Mouse (Mus musculus) kidney, embryonic 16.5 days (tissue): ENCODE results near the gene Ctss. TPM values are rescaled to one million over a fixed set of nuclear protein-coding genes. Genes with fewer than 3 reads are reported as not detected.

Experiments
- ATAC-seq: fragments of 200-750 bp; cut with Nextera tagmentation; 2 replicates; pipeline ENCODE4 v1.8.0; 2017; ENCODE audit warnings: moderate TSS enrichment; ENCODE audit not compliant: low FRiP score, low TSS enrichment
- H3K27ac ChIP-seq: fragments of 300-500 bp; sonication (generic); 2 replicates; pipeline ENCODE4 v1.5.1; 2014; ENCODE audit warnings: low read length
- H3K27me3 ChIP-seq: fragments of 300-500 bp; sonication (generic); 2 replicates; pipeline ENCODE4 v1.6.1; 2014; ENCODE audit warnings: low read length, control low read depth, mixed read lengths; ENCODE audit not compliant: insufficient read depth
- H3K36me3 ChIP-seq: fragments of 300-500 bp; sonication (generic); 2 replicates; pipeline ENCODE4 v1.6.1; 2014; ENCODE audit warnings: low read length, control low read depth, mixed read lengths; ENCODE audit not compliant: insufficient read depth
- H3K4me1 ChIP-seq: fragments of 300-500 bp; sonication (generic); 2 replicates; pipeline ENCODE4 v1.6.1; 2014; ENCODE audit warnings: low read length, control low read depth, mixed read lengths; ENCODE audit not compliant: insufficient read depth
- H3K4me2 ChIP-seq: fragments of 300-500 bp; sonication (generic); replicated peaks from 2 replicates; pipeline ENCODE4 v1.6.1; 2014; ENCODE audit warnings: low read depth, low read length
- H3K4me3 ChIP-seq: fragments of 300-500 bp; sonication (generic); 2 replicates; pipeline ENCODE4 v1.5.1; 2014; ENCODE audit warnings: mild to moderate bottlenecking, low read length
- H3K9ac ChIP-seq: fragments of 300-500 bp; sonication (generic); replicated peaks from 2 replicates; pipeline ENCODE4 v1.6.1; 2014; ENCODE audit warnings: low read length
- H3K9me3 ChIP-seq: fragments of 300-500 bp; sonication (generic); 2 replicates; pipeline ENCODE4 v1.6.1; 2016; ENCODE audit warnings: low read length, control low read depth
- WGBS: fragments of 180-500 bp; shearing (Covaris S2); extraction: QIAGEN DNeasy Blood & Tissue Kit; methylation state at CpG from one replicate; pipeline ENCODE4 v1.1.7; 2014; 5-methylcytosine and 5-hydroxymethylcytosine counted together
- polyA plus RNA-seq: library from polyadenylated mRNA; unstranded; fragments of >200 nt; fragmentation: Nextera tagmentation; extraction: Ambion mirVana; gene quantifications from 2 replicates; pipeline ENCODE4 v1.2.1, GENCODE M21; 2015

Gene Ctss
- polyA plus RNA-seq, 1 experiment from 2014 or later: 12.1 TPM

DNA sequence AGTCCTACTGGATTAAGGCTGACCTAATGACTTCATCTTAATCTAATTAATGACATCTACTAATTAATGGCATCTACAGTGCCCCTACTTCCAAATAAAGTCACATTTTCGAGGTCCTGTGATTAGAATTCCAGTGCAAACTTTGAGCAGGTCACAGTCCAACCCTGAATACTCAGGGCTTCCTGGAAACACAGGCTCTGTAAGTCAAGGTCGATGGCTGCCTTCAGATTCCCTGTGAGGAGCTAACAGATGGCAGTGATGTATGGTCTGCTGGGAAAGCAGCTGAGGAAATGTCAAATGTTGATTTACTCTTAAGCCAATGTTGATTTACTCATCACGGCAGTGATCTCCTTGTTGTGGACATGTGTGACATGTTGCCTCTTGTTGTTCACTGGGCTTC lies 27.4 kb downstream of the Ctss start:
- no peak overlapping the region for H3K4me2 ChIP-seq
- no peak for ATAC-seq
- no peak overlapping the region for H3K9ac ChIP-seq
- H3K27me3 ChIP-seq: no peaks in the 10 kb centered on the region
- no peaks in the 10 kb centered on the region for H3K9me3 ChIP-seq
- no peak overlapping the region for H3K4me3 ChIP-seq
- H3K4me1 ChIP-seq: no peaks in the 10 kb centered on the region
- no peaks in the 10 kb centered on the region for H3K36me3 ChIP-seq
- no peak overlapping the region for H3K27ac ChIP-seq
- 36% methylated on average over 3 of the region's 3 CpGs for WGBS

DNA sequence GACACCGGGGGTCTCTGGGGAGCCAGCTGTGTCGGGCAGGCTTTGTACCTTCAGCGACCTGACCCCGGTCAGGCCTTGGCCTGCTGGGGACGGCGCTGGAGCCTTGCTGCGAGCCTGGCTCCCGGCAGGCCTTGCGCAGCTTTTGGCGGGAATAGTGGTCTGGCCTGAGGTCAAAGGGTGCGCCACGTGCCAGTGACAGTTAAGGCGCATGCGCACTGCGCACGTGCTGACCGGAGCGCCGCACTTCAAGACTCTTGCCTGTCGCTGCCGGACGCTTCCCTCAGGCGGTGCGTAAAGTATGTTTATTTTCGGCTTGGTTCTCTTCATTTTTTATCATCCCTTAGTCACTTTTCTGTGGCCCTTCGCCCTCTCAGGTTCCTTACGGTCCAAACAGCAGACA lies 32.9 kb downstream of the Ctss start, which contains the start of gene Hormad1:
Gene Hormad1, plus strand, starts transcription at position 241 of the 400 bp plus-strand sequence.
- H3K4me3 ChIP-seq: no peak within 1 kb of the TSS
- H3K4me2 ChIP-seq: no peak within 1 kb of the TSS
- no peaks in the 10 kb centered on the region for H3K27me3 ChIP-seq
- no peak within 1 kb of the TSS for H3K9ac ChIP-seq
- no peak for ATAC-seq
- H3K27ac ChIP-seq: no peak within 1 kb of the TSS
- H3K4me1 ChIP-seq: no peaks in the 10 kb centered on the region
- H3K9me3 ChIP-seq: no peaks in the 10 kb centered on the region
- WGBS: 93% methylated on average over 27 of the region's 27 CpGs
- no peaks in the 10 kb centered on the region for H3K36me3 ChIP-seq

DNA sequence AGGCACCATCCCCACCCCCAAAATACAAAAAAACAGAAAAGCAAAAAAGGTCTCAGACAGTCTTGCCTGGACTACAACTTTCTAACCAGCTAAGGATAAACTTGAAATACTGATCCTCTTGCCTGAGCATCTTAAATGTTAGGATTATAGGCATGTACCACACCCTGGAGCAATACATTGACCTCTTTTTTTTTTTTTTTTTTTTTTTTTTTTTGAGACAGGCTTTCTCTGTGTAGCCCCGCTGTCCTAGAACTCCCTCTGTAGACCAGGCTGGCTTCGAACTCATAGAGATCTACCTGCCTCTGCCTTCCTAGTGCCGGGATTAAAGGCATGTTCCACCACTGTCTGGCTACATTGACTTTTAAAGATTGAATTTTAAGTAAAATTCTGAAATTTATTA lies 34.2 kb downstream of the Ctss start:
- WGBS: 86% methylated on average over 3 of the region's 3 CpGs

DNA sequence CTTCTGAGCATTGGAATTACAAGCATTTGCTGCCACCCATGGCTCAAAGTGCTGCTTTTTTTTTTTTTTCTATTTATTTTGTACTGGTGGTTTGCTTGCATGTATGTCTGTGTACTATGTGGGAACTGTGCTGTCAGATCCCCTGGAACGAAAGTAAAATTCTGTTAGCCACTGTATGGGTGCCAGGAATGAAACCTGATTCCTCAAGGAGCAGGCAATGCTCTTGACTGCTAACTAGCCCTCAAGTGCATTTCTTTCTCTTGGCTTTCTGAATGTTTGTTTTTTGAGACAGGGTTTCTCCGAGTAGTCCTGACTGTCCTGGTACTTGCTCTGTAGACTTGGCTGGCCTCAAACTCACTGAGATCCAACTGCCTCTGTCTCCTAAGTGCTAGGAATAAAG lies 35.2 kb downstream of the Ctss start:
- Histone ChIP-seq H3K27me3 (no peaks in the 10 kb centered on the region), H3K27ac (no peak overlapping the region), H3K4me2 (no peak overlapping the region), H3K9ac (no peak overlapping the region), H3K4me3 (no peak overlapping the region), H3K9me3 (no peaks in the 10 kb centered on the region), H3K4me1 (no peaks in the 10 kb centered on the region), H3K36me3 (no peaks in the 10 kb centered on the region)
- no peak for ATAC-seq
- 55% methylated on average over 2 of the region's 2 CpGs for WGBS

More for the DNA sequence above, 34.2 kb downstream of the Ctss start:
- no peaks in the 10 kb centered on the region for H3K9me3 ChIP-seq
- H3K4me2 ChIP-seq: no peak overlapping the region
- no peak overlapping the region for H3K9ac ChIP-seq
- H3K27ac ChIP-seq: no peak overlapping the region
- H3K36me3 ChIP-seq: no peaks in the 10 kb centered on the region
- H3K4me1 ChIP-seq: no peaks in the 10 kb centered on the region
- H3K27me3 ChIP-seq: no peaks in the 10 kb centered on the region
- no peak for ATAC-seq
- no peak overlapping the region for H3K4me3 ChIP-seq

DNA sequence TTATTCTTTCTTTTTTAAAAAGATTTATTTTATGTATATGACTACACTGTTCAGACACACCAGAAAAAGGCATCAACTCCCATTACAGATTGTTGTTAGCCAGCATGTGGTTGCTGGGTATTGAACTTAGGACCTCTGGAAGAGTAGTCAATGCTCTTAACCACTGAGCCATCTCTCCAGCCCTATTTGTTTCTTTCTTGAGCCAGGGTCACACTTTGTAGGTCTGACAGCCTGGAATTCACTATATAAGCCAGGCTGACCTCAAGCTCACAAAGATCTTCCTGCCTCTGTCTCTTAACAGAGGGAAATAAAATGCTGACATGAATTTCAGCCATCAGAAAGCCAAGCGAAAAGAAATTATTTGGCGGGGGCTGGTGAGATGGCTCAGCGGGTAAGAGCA lies 43.0 kb downstream of the Ctss start:
- ATAC-seq: no peak
- H3K9me3 ChIP-seq: no peaks in the 10 kb centered on the region
- no peak overlapping the region for H3K27ac ChIP-seq
- H3K4me3 ChIP-seq: no peak overlapping the region
- WGBS: 92% methylated on average over 3 of the region's 3 CpGs
- H3K36me3 ChIP-seq: no peaks in the 10 kb centered on the region
- H3K4me1 ChIP-seq: no peaks in the 10 kb centered on the region
- H3K9ac ChIP-seq: no peak overlapping the region
- no peak overlapping the region for H3K4me2 ChIP-seq
- no peaks in the 10 kb centered on the region for H3K27me3 ChIP-seq

DNA sequence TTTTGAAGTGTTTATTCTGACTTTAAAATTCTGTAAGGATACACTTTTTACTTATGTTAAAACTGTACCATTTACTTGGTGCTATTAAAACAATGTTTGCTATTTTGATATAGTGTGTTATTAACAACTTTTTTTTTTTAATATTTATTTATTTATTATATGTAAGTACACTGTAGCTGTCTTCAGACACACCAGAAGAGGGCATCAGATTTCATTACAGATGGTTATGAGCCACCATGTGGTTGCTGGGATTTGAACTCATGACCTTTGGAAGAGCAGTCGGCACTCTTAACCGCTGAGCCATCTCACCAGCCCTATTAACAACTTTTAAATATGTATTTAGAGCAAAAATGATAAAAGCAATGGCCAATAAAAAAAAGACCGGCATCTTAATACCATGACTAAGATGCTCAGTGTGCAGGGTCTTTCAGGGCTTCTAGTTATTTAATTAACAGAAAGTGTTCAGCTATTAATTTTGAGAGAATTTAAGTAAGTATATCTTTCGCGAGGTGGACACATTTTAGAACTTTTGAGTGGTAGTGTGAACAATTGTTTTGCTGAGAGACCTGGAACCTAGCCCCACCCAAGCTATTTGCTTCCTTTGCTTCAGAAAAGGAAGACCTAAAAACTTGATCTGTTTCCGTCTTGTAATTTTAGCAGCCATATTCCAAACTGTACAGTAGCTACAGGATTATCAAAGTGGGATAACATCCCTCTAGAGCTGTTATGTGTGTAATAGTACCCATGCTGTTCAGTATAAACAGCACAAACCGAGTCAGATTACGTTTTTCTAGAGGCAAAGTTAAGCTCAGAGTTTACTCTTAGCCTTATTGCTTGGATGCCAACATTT lies 61.4 kb downstream of the Ctss start:
- Histone ChIP-seq H3K27me3 (no peaks in the 10 kb centered on the region), H3K9me3 (no peaks in the 10 kb centered on the region), H3K4me1 (peaks cover 7% of the 10 kb centered on the region), H3K27ac (peak overlapping the region; percentile 80; the same call in 1 of the 2 replicates), H3K4me2 (peak overlapping the region; percentile 65), H3K9ac (peak overlapping the region; percentile 59), H3K36me3 (peaks cover 7% of the 10 kb centered on the region; the same call in 1 of the 2 replicates), H3K4me3 (peak overlapping the region; percentile 76)
- no peak; the same call in 1 of the 2 replicates for ATAC-seq
- WGBS: 48% methylated on average over 8 of the region's 8 CpGs

DNA sequence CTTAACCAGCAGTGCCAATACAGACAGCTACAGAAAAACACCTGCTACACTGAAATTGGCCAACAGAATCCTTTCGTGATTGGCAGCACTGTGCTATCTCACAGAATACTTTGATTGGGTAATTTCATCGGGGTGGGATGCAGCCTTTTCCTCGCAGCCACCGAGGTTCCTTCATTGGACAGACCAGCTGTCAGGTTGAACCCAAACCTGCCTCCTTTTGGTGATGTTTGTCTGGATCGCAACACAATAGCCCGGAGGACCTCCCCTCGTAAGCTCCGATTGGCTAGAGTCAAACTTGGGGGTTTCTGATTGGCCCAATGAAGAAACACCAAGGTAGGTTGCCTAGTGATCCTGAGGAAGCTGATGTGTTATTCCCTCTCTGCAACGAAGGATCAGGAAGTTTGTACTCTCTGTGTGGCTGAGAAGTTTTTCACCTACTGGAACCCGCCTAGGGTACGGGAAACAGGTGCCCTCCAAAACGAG lies 62.1 kb downstream of the Ctss start, which contains the start of gene Golph3l:
Gene Golph3l, plus strand, starts transcription at position 331 of the 483 bp plus-strand sequence.
- Histone ChIP-seq H3K9ac (peak within 1 kb of the TSS; percentile 74), H3K4me1 (peaks cover 7% of the 10 kb centered on the region), H3K9me3 (no peaks in the 10 kb centered on the region), H3K27me3 (no peaks in the 10 kb centered on the region), H3K36me3 (peaks cover 10% of the 10 kb centered on the region; the same call in 1 of the 2 replicates), H3K4me2 (peak within 1 kb of the TSS; percentile 65), H3K27ac (peak within 1 kb of the TSS; percentile 89), H3K4me3 (peak within 1 kb of the TSS; percentile 76)
- peak; percentile 100 for ATAC-seq
- WGBS: under 1% methylated on average over 12 of the region's 12 CpGs

DNA sequence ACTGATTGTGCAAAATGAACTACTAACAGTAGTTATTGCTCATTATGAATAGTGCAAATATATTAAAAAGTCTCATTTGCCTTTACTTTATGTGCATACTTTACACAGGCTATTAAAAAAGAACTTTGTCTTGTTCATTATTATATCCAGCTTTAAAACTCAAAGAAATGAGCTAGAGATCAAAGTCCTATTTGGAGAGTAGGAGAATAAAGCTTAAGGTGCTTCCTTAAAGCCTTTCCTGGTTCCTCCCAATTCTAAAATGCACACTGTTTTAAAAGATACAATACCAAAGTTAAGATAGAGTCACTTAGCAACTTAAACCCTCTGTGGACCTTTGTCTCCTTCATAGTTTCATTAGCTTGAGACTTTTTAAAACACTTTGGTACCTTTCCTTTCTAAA lies 72.1 kb downstream of the Ctss start:
- Histone ChIP-seq H3K4me2 (no peak overlapping the region), H3K9ac (no peak overlapping the region), H3K27ac (no peak overlapping the region), H3K4me1 (no peaks in the 10 kb centered on the region), H3K27me3 (no peaks in the 10 kb centered on the region), H3K36me3 (0 out of 2 replicates have a peak, but pooled peaks cover 16% of the 10 kb centered on the region), H3K4me3 (no peak overlapping the region), H3K9me3 (no peaks in the 10 kb centered on the region)
- ATAC-seq: no peak

DNA sequence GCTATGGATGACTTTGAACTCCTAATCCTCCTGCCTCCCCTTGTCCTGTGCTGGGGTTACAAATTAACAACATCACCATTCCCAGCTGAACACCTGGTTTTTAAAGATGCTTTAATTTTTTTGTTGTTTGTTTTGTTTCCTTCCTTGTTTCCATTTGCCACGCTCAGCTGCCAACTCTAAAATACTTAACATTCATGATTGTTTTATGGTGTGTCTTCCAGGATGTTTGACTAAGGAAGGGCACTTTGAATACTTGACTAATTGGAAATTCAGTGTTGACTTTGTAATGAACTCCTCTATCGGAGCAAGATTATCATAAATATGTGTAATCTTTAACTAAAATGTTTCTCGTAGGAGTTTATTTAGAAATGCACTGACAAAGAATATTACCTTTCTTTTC lies 74.7 kb downstream of the Ctss start:
- no peak for ATAC-seq
- Histone ChIP-seq H3K4me1 (no peaks in the 10 kb centered on the region), H3K27ac (no peak overlapping the region), H3K27me3 (no peaks in the 10 kb centered on the region), H3K4me2 (no peak overlapping the region), H3K36me3 (peaks cover 11% of the 10 kb centered on the region; the same call in 1 of the 2 replicates), H3K9ac (no peak overlapping the region), H3K4me3 (no peak overlapping the region), H3K9me3 (no peaks in the 10 kb centered on the region)
- 71% methylated on average over 3 of the region's 3 CpGs for WGBS
